Mouse (Mus musculus): ENCODE results near the gene Xpo4.

- no peak for TF ChIP-seq CTCF (IDR thresholded peaks at IDR 0.05; ENCODE audit: insufficient read depth, low read length)
- TF ChIP-seq POLR2A (IDR thresholded peaks at IDR 0.05; ENCODE audit: borderline replicate concordance, extremely low read depth, low read depth, low read length), result no peak
Measured at GRCm38 (mm10) chr14:57658301-57658700, 6.9 kb downstream of the Xpo4 start.
